Mouse (Mus musculus) adrenal gland, postnatal 14 days (tissue): ENCODE results near the gene Olfr239. TPM values are rescaled to one million over a fixed set of nuclear protein-coding genes. Genes with fewer than 3 reads are reported as not detected.
"Not testable (repeated sequence)": the region's sequence is repeated elsewhere in the genome, so short reads cannot be mapped to it uniquely, and the experiment has no call there.

Source experiments
- DNase-seq: peaks from one replicate; pipeline ENCODE4 v3.0.0; 2021; ENCODE audit warnings: mixed read lengths
- long read RNA-seq, 2 experiments: library from polyadenylated mRNA; stranded (forward); transcript quantifications; one replicate each; pipeline ENCODE4 v2.0.0; 2021
- total RNA-seq: library from RNA; stranded (reverse); gene quantifications from 2 replicates; pipeline ENCODE4 v1.2.3, GENCODE M21; 2021

Gene Olfr239
- total RNA-seq = not detected in 2 replicates
- long read RNA-seq, experiment 1 = 0 reads
- long read RNA-seq, experiment 2 = 0 reads

DNA sequence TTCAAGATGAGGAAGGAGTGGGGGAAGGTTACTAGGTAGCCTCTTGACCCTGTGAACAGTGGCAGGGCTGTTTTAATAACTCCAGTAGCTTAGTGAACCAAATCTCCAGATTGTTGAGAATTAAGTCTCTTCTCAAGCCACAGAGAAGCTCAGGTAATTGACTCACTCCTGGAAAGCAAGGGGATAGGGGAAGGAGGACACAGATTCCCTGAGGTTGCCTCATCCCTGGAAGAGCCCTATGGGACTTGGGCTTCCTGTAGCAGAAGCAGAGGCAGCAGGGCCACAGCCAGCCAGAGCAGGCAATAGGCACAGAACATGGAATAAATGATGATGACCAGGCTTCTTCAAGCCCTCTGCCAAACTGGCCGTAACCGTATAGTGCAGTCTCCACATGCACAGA is at the start of gene Olfr239:
Gene Olfr239, plus strand, starts transcription at position 301 of the 400 bp plus-strand sequence.
- DNase-seq = not testable (repeated sequence)

GRCm38 (mm10) chr17:33168147-33168546 is 23.0 kb upstream of the Olfr239 start, which contains the start of gene Olfr55:
Gene Olfr55, plus strand, starts transcription at chr17:33168447.
- DNase-seq = not testable (repeated sequence)

GRCm38 (mm10) chr17:33221590-33221989 is 30.5 kb downstream of the Olfr239 start, which contains the start of gene Olfr1564:
Gene Olfr1564, minus strand, starts transcription at chr17:33221690.
- DNase-seq = no peak

- DNase-seq = not testable (repeated sequence)
Observed at GRCm38 (mm10) chr17:33236646-33237045, 45.5 kb downstream of the Olfr239 start.

Other genes with a start within 250 kb of the Olfr239 start
- 46.2 and 51.9 TPM in 2 replicates for gene Cyp4f13, start 243.9 kb upstream of the Olfr239 start, total RNA-seq
- 3.7 and 4.4 TPM in 2 replicates for gene Zfp472, start 225.5 kb upstream of the Olfr239 start, total RNA-seq
- 8.5 and 10.0 TPM in 2 replicates for gene Zfp952, start 198.2 kb upstream of the Olfr239 start, total RNA-seq
- 6.3 and 8.5 TPM in 2 replicates for gene Zfp763, start 157.9 kb upstream of the Olfr239 start, total RNA-seq
- not detected in 2 replicates for gene 4921501E09Rik, start 123.2 kb upstream of the Olfr239 start, total RNA-seq
- gene Zfp563, start 102.0 kb upstream of the Olfr239 start, total RNA-seq = 7.4 and 9.5 TPM in 2 replicates
- not detected in 2 replicates for gene Morc2b, start 51.6 kb upstream of the Olfr239 start, total RNA-seq
- gene Olfr55, start 22.9 kb upstream of the Olfr239 start, total RNA-seq = not detected in 2 replicates
- gene Olfr1564, start 30.4 kb downstream of the Olfr239 start, total RNA-seq = not detected in 2 replicates
- gene Zfp955a, start 63.8 kb downstream of the Olfr239 start, total RNA-seq = 7.4 and 8.4 TPM in 2 replicates
- gene Olfr63, start 73.4 kb downstream of the Olfr239 start, total RNA-seq = not detected in 2 replicates
- 10.0 and 11.0 TPM in 2 replicates for gene Zfp955b, start 98.2 kb downstream of the Olfr239 start, total RNA-seq
- gene Zfp81, start 167.6 kb downstream of the Olfr239 start, total RNA-seq = 8.7 and 9.3 TPM in 2 replicates
- 7.9 and 8.6 TPM in 2 replicates for gene Zfp101, start 203.3 kb downstream of the Olfr239 start, total RNA-seq
- 0.26 and 0.38 TPM in 2 replicates for gene Actl9, start 241.6 kb downstream of the Olfr239 start, total RNA-seq